Mouse (Mus musculus) B cell, adult 62 days (primary cell): Measurements from ENCODE around the gene Tob1. TPM values are rescaled to one million over a fixed set of nuclear protein-coding genes. Genes with fewer than 3 reads are reported as not detected.

Experiments
- total RNA-seq: library from RNA; stranded (reverse); gene quantifications from 4 replicates; pipeline ENCODE4 v1.2.4, GENCODE M21; 2023

Gene Tob1
- total RNA-seq, result 33.6 to 39.7 TPM (median 36.1 TPM) in 4 replicates

GRCm38 (mm10) chr11:94211124-94211603 is at the start of gene Tob1:
TSS of gene Tob1 (plus strand) at chr11:94211454.

GRCm38 (mm10) chr11:94245955-94246788 is 34.9 kb downstream of the Tob1 start, which contains the start of gene Wfikkn2:
TSS of gene Wfikkn2 (minus strand) at chr11:94246005.

Other genes with a start within 250 kb of the Tob1 start
- 43.7 to 61.1 TPM (median 49.2 TPM) in 4 replicates for gene Gm20390, start 243.2 kb upstream of the Tob1 start, total RNA-seq
- 44.3 to 55.1 TPM (median 51.8 TPM) in 4 replicates for gene Nme1, start 242.9 kb upstream of the Tob1 start, total RNA-seq
- 199 to 224 TPM (median 200 TPM) in 4 replicates for gene Spag9, start 215.4 kb upstream of the Tob1 start, total RNA-seq
- gene Wfikkn2, start 34.6 kb downstream of the Tob1 start, total RNA-seq, result not detected in 4 replicates
- not detected in 4 replicates for gene Gm21885, start 70.4 kb downstream of the Tob1 start, total RNA-seq
- 119 to 127 TPM (median 123 TPM) in 4 replicates for gene Luc7l3, start 110.5 kb downstream of the Tob1 start, total RNA-seq
- 57.4 to 62.7 TPM (median 59.3 TPM) in 4 replicates for gene Ankrd40, start 116.5 kb downstream of the Tob1 start, total RNA-seq
- 1.1 to 1.9 TPM (median 1.4 TPM) in 4 replicates for gene Abcc3, start 181.5 kb downstream of the Tob1 start, total RNA-seq